In the genomic region with DNA sequence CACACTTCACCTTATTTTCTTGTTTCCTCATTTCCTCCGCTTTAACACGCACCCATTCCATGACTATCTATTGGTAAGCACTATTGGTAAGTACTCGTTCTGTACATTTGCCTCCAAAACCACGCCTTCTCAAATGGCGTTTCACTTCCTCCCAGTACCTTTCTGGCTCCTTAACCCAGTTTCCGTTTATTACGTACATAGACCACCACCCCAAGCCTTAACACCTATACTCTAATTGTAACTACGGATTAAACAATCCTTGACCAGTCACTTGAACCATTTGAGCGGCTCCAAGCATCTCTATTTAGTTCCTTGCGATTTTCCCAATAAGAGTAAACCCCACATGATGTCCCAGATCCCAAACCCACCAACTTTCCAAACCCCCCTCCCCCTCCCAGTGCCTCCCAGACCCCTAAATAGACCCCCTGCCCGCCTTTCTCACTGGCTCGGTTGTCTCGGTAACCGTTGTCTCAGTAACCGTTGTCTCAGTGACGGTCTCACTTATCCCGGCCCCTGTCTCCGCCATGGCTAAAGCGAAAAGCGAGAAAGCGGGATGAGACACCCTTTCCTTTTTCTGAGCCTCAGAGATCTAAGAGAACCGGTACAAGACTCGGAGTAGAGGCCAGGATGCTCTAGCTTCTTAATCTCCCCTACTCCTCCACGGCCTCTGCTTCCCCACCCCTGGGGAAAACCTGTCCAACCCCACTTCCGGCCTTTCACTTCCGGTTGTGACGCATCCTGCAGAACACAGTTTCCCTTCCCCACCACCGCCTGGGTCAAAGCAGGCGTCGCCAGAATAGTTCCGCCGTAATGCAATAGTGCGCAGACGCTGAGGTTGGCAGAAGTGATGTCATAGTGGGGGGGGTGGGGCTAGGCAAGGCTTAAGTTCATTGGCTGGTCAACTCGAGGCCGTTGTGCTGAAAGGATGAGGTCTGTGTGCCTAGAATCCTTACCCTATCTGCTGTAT, we compare ENCODE assay signal across 8 mouse cellular contexts. TPM values are rescaled to one million over a fixed set of nuclear protein-coding genes. Genes with fewer than 3 reads are reported as not detected.
DNase-seq lines count a peak whose midpoint lies in the region; ATAC-seq lines count a peak whose summit lies in the region.

Gene Ppp1r11, minus strand, starts transcription at position 761 of the 967 bp plus-strand sequence.

- H3K9me3 ChIP-seq in forebrain, embryonic 14.5 days (replicated peaks; ENCODE audit: control insufficient read depth, low read length): no peaks in the 10 kb centered on the region
- no peaks in the 10 kb centered on the region for H3K9me3 ChIP-seq in neural tube, embryonic 15.5 days (replicated peaks)

- peak within 1 kb of the TSS; percentile 84 for H3K27ac ChIP-seq in forebrain, embryonic 14.5 days (ENCODE audit: low read depth, low read length)
- H3K27ac ChIP-seq in neural tube, embryonic 15.5 days (replicated peaks): peak within 1 kb of the TSS; percentile 87

- H3K36me3 ChIP-seq in forebrain, embryonic 14.5 days (ENCODE audit: control insufficient read depth, insufficient read depth, low read length): peaks cover 29% of the 10 kb centered on the region
- peaks cover 21% of the 10 kb centered on the region for H3K36me3 ChIP-seq in neural tube, embryonic 15.5 days

- peak within 1 kb of the TSS; percentile 87 for H3K4me2 ChIP-seq in forebrain, embryonic 14.5 days (ENCODE audit: low read length)
- H3K4me2 ChIP-seq in neural tube, embryonic 15.5 days: peak within 1 kb of the TSS; percentile 68

- H3K4me3 ChIP-seq in forebrain, embryonic 14.5 days (ENCODE audit: low read depth, low read length): peak within 1 kb of the TSS; percentile 58
- H3K4me3 ChIP-seq in neural tube, embryonic 15.5 days (replicated peaks): peak within 1 kb of the TSS; percentile 58

- H3K9ac ChIP-seq in forebrain, embryonic 14.5 days (ENCODE audit: low read length): peak within 1 kb of the TSS; percentile 87
- H3K9ac ChIP-seq in neural tube, embryonic 15.5 days (replicated peaks): peak within 1 kb of the TSS; percentile 65

- intact Hi-C loops in heart, postnatal 14 days (cut with DNase I): loop anchor here (5.0 kb wide), 1 partner anchor 109 kb away; no protein-coding TSS in a partner anchor

- DNase-seq in ES-CJ7 (ENCODE audit: low read depth, low spot score): peak; percentile 99
- peak; percentile 96 for DNase-seq in cerebellum, adult 11 months
- DNase-seq in forebrain, embryonic 14.5 days (ENCODE audit: low spot score): peak; percentile 99
- peak; percentile 92 to 95 for DNase-seq in heart, postnatal 14 days
- DNase-seq in layer of hippocampus, adult 11-12 months (ENCODE audit: low spot score): peak; percentile 97
- peak; percentile 97 to 98 for DNase-seq in lung, adult 18-20 months
- peak; percentile 95 for DNase-seq in testis, postnatal 14 days (ENCODE audit: low spot score)

- WGBS in forebrain, embryonic 14.5 days: 3% methylated on average over 36 of the region's 36 CpGs
- WGBS in neural tube, embryonic 15.5 days: 3% methylated on average over 36 of the region's 36 CpGs

- H3K27me3 ChIP-seq in forebrain, embryonic 14.5 days (replicated peaks; ENCODE audit: control insufficient read depth, insufficient read depth, low read length): no peaks in the 10 kb centered on the region
- no peaks in the 10 kb centered on the region for H3K27me3 ChIP-seq in neural tube, embryonic 15.5 days (replicated peaks)

- ATAC-seq in forebrain, embryonic 14.5 days: peak; percentile 96
- peak; percentile 95 for ATAC-seq in neural tube, embryonic 15.5 days (ENCODE audit: low FRiP score)

- H3K4me1 ChIP-seq in forebrain, embryonic 14.5 days (ENCODE audit: control insufficient read depth, insufficient read depth, low read length): peaks cover 14% of the 10 kb centered on the region
- peaks cover 34% of the 10 kb centered on the region for H3K4me1 ChIP-seq in neural tube, embryonic 15.5 days

RNA-seq across cellular contexts. Expression of gene Ppp1r11, which starts in this region (rescaled TPM):
- 188 and 228 TPM in 2 replicates for polyA plus RNA-seq in forebrain, embryonic 14.5 days (2014; fragmentation: Nextera tagmentation; extraction: Ambion mirVana)
- total RNA-seq in heart, postnatal 14 days (2021): 10 to 100 TPM; 62.2 to 68.6 TPM
- polyA plus RNA-seq in neural tube, embryonic 15.5 days (2015; fragmentation: Nextera tagmentation; extraction: Ambion mirVana): 155 and 168 TPM in 2 replicates

Comparison
In these comparisons a context has a peak if more than half of its experiments do, and no peak if none do; other contexts are left out.
1. Peak in every context shown above with its lines: DNase-seq, ATAC-seq, H3K4me3 ChIP-seq and H3K27ac ChIP-seq.